Mouse (Mus musculus): ENCODE measurements around the gene Neurl3.

GRCm38 (mm10) chr1:36323746-36324448 lies 49.4 kb upstream of the Neurl3 start:
- TF ChIP-seq GATA1 (IDR thresholded peaks at IDR 0.05; ENCODE audit: low read length) (no peak), TAL1 (IDR thresholded peaks at IDR 0.05; ENCODE audit: low read length) (no peak)

Data from erythroblast, embryonic 14.5 days (primary cell).